Mouse (Mus musculus) 416B (cell line): ENCODE measurements around the gene Cd47.
A peak's percentile ranks its signal among the peaks of the same experiment; 100 is the strongest.

Experiments used
- DNase-seq: peaks from one replicate; pipeline ENCODE4 v3.0.0; 2011; ENCODE audit warnings: low read depth

Gene Cd47

DNA sequence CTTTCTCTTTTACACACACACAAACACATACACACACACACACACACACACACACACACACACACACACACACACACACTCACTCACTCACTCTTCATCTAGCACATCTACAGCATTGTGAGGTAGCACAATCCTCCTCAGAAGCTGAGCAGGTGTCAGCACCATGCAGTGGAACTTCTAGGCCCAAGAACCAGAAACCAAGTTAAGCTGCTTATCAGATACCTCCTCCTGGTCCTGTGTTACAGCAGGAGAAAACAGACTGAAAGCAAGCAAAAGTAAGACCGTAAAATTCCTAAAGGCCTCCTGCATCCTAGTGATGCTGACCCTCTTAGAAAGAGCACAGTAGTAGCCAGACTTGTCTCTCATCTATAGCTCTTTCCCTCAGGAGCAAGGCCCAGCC is 67.9 kb downstream of the Cd47 start:
- DNase-seq = no peak

DNA sequence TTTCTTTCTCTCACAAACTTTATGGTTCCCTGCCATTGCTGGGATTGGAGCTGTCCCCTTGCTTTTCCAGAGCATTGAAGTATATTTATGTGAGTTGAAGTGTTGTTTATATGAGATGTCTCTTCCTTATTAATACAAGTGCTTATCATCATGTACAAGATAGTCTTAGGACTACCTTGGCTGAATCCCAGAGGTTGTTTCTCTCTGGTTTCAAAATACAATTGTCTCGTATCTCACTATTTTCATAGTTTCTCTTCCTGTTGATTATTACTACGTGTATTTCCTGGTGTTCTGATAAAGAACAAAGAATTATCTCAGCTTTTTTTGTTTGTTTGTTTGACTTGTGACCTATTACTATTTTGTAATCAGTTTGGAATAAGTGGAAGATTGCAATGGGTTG is 73.6 kb downstream of the Cd47 start:
- DNase-seq = no peak

DNA sequence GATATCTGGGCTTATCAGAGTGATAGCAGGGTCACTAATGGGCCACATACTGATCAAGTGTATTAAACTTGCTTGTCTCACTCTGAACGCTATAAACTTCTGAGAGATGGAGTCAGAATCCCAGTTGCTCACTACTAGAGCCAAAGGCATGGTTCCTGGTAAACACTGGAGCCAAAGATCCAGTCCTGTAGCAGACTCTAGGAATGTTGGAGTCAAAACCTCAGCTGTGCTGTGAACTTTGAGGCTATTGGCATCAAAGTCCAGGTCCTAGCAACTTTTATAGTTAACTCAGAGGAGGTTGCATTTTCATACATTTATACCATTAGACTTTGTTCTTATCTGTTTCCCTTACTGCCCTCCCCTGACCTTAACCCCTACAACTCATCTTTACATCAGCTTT is 74.2 kb downstream of the Cd47 start:
- no peak for DNase-seq

DNA sequence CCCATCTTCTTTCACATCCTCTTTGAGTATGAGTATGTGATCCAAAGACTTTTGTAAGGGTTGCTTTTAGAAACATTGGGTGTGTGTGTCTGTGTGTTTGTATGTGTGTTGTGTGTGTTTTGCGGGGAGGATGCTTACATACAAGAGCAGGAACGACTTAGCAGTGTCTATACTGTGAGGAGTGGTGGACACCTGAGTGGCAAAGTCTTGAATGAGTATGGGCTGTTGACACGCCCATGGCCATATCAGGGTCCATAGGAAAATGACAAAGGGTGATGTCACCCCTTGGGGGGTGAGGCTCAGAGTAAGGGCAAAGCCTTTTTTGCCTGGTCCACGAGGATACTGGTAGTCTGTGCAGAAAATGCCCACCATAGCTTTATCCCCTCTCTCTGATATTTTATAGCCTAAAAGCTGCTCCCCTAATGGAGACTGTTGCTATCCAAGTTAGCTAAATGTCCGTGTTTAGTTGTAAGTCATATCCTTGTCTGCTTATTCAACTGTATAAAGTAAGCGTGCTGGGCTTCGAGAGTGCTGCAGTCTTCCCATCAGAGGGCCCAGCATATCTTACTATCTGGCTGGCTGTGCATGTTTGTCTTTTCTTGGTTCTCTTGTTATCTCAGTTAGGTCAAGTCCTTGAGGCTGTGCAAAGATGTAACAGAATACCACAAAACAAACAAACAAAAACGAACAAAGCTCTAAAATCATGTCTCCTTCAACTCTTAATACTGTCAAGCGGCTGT is 76.1 kb downstream of the Cd47 start:
- no peak for DNase-seq

DNA sequence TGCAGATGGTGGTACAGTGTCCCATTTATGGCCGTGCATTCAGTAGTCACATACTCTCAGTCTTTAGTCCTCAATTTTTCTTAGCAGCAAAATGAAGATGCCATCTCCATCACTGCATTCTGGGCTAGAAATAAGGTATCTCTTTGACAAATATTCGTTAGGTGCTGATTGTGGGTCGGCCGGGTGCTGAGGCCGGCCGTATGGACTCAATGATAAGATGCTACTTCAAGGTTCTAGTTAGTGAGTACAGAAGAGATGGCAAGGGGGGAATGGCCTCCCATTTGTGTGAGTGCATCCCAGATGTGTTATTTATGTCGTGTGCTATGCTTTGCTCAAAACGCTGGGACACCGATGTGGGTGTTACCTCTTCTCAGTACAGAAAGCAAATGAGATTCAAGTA is 76.9 kb downstream of the Cd47 start:
- no peak for DNase-seq

DNA sequence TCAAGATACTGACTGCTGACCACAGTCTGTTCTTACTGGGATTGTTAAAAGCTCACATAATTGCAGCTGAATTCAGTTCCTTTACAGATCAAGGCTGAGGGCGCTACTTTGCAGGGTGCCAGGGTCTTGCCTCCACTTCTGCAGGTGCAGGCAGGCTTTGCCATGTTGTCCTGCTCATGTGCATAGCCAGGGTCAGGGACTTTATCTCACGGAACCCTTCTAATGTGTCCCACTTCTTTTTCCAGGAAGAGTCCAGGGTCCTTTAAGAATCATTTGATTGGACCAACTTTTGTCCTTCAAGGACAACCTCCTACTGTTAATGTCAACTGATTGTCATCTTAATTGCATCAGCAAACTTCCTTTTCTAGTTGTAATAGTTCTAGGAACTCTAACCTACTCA is 77.7 kb downstream of the Cd47 start:
- DNase-seq = no peak

DNA sequence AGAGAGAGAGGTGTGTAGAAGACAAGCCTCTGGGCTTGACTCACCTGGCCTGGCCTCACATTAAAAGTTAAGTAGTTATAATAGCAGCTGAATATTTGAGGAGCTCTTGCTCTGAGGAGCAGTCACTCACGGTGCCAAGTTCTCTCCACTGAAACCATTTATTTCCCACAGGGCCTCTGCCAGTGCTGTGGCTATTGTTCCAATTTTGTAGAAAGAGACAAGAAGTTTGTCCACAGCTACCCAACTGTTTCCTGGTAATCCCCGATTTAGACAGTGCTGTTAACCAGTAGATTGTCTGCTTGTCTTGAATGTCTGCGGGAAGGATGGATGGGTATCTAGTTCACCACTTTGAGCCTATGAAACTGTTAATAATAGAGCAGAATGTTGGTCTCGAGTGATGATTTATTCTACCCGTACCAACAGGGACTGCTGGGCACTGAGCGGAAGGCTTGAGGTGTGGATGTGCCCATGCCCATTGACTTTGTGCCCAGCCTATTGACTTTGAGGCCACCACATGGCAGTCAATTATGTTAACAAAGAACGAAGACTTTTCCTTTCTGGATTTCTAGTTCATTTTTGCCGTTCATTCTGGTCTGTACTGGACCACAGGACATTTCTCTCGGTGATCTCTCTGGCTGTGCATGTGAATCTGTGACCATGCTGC is 86.2 kb downstream of the Cd47 start:
- DNase-seq = no peak

DNA sequence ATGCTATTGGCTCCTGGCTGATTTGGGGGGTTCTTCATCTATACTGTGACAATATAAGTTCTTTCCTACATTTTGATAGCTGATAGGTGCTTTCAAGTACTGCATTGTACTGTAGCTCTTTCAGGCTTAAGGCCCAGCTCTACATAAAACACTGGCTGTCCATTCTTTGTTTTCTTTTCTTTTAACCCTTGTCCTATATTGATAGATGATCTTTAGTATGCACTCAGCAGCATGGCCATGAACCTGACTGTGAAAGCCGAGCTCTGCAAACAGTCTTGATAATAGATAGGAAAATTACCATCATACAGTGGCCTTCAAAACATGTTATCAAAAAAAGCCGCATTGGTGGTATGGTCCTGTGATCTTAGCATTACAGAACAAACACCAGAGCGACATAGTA is 87.0 kb downstream of the Cd47 start:
- no peak for DNase-seq

DNA sequence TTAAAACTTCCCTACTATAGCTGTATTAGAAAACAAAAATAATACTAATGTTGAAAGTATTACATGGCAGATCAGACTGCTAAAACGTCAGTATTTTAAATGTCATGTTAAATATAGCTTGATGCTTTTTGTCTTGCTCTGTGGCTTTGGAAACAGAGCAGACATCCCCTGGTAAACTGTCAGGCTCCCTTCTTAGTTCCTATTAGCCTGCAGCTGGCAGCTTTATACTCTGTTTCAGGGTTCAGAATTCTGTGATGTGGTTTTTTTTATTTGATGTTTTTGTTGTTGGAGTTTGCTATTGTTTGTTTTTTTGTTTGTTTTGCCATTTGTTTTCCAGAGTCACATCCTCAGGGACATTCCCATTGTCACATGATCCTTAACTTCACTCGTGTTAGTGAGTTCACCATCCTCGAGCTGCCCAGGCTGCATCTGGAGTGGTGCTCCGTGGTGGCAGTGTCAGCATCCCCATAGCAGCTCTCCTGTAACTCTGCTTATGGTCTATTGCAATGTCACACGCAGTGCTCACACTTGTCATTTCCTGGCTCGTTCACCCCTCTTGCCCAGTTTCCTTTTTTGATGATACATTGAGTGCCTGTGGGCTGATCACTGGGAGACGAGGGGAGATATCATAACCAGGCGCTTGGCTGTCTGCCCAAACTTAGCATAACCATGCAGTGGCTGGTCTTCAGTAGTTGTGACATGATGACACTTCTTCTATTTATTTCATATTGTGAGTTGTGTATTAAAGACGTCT is 87.7 kb downstream of the Cd47 start:
- peak; percentile 97 for DNase-seq

DNA sequence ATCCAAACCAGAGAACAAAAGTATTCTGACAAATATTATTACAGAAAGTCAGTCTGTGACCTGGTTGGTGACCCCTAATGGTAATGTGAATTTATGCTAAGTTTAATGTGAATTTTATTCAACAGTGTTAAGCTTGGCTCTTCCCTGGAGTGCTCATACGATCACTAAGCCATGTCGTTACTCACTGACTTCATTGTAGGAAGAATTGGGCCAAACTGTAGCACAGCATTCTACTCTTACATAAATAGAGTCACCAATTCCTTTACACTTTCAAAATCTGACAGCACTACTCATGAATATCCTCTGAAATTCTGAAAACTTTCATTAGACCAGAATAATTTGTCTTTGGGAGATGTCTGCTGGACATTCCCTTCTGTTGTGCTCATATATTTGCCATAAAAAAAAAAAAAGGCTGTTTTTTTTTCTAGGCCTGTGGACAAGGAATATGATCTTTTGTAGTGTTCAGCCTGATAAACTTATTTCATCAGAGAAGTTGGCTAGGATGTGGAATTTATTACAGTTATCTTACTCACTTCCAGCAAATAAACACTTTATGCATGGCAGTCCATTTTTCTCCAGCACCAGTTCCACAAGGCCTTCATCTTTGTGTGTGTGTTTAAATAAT is 88.8 kb downstream of the Cd47 start:
- DNase-seq = no peak

DNA sequence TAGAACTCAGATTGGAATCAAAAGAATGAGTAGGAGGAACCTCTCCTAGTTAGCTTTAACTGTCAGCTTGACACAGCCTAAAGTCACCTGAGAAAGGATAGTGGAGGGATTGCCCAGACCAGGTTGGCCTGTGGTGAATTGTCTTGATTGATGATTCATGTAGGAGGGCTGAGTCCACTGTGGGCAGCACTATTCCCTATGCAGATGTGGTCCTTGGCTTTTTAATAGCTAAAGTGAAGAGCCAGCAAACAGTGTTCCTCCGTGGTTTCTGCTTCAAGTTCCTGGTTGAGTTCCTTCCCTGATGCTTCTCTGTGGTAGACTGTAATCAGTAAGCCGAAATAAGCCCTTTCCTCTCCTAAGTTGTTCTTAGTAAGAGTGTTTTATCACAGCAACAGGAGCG is 91.9 kb downstream of the Cd47 start:
- DNase-seq = peak; percentile 57

DNA sequence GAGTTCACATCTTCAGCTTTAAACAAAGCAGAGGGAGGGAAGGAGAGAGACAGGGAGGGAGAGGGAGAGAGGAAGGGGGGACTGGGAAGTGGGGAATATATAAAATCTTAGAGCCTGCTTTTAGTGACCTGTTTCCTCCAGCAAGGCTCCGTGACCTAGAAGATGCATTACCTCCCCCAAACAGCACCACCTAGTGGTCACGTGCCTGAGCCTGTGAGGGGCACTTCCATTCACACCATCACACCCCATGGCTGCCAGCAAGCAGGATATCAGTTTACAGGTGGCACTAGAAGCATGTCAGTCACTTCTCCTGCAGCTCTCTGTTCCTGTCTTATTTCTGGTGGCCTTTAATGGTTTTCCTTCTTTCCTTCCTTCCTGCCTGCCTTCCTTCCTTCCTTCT is 92.6 kb downstream of the Cd47 start:
- peak; percentile 61 for DNase-seq

DNA sequence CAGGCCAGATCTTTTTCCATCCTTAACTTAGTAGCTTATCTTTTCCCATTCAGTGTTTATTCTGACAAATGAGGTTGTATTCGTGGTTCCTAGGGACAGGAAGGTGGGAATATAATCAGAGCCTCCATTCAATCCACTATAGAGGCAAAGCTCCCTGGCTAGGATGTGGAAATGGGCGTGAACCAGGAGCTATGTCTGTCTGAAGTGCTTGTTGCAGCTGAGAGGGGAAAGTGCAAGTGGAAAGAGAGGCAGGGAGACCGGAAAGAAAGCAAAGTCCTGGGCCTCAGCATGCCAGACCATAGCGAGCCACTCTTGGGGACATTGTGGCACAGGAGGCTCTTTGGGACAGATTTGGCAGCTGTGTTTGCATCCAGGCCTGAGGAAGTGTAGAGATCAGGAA is 94.3 kb downstream of the Cd47 start:
- no peak for DNase-seq

DNA sequence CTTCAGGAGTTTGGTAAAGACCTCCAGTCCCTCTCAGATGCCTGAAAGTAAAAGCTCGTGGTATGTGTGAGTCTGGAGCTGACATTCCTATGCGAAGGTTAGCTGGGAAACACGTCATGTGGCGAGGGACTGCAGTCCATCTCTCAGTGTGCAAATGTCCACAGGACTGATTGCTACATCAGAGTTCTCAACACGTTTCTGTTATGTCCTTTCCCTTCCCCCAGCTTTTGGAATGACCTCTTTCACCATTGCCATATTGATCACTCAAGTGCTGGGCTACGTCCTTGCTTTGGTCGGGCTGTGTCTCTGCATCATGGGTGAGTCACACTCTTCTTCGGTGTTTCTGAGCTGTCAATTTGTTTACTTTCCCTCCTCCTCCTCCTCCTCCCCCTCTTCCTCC is 95.8 kb downstream of the Cd47 start:
- peak; percentile 70 for DNase-seq

DNA sequence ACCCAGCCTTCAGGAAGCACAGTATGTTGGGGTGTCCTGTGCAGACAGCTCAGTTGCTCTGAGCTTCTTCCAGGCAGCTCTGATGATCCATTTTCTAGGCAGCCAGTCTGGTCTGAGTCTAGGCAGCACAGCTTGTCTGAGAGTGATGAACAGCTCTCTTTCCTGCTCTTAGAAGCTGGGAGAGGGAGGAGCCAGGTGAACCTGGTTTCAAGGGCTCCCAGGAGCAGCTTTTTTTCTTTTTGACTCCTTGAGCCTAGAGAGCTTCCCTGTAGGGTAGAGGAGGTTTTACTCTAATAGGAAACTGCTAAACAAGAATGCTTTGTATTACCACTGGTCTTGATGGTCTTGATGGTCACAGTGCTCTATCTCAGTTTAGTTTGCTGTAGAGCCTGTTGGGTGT is 101.1 kb downstream of the Cd47 start:
- no peak for DNase-seq

DNA sequence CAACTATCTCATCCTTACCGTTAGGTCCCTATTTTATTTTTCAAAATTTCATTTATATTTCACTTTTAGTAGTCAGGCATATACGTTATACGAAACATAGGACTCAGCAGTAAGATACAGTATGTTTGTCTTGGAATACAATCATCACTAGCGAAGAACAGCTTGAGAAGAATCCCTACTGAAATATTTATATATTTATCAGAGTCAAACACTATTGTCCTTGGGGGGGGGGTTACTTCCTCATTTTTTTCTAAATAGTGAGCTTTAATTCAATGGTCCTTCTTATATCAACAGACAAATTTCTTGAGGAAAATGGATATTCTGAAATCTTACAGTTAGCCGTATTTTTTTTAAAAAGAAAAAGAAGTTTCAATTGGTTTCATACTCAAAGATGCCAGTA is 101.8 kb downstream of the Cd47 start:
- no peak for DNase-seq

DNA sequence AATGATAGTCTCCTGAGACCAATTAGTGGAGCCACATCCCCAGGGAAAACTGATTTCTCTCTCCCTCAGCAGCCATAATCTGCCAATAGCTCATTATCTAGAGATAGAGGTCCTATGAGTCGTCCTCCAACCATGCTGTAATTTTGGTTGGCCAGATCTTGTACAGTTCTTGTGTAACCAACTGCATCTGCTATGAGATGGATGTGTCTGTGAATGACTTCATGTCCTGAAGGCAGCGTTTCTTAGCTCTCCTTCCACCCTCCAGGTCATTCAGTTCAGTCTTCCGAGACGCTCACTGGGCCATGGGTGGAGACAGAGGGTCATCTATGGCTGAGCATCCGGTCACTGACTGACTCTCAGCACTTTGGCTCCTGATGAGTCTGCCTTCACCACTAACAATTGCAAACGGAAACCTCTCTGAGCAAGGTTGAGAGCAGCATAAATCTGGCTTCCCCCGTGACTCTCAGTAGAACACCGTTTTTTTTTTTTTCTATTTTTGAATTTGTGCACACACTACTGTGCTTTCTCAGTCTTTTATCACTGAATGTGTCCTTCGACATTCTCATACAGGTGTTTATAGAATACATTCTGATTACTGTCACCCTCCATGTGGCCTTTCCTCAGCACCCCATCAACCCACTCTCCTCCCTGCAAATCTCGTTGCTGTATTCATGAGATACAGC is 104.1 kb downstream of the Cd47 start:
- peak; percentile 47 for DNase-seq

DNA sequence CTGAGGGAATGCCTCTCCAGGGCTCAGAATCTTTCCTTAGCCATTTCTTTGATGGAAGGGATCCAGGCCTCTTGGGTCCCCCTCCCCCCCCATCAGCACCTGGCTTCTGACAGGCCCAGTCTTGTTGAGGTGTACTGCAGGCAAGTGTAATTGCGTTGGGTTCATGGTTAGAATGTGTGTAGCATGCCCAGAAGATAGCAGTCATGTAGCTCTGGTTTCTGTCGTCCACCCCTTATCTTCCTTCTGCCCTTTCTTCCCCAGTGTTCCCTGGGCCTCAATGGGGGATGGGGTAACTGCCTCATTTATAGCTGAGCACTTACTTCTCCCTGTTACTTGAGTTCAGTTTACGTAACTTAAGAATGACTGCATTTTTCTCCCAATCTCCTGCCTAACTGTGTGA is 104.7 kb downstream of the Cd47 start:
- DNase-seq = no peak

DNA sequence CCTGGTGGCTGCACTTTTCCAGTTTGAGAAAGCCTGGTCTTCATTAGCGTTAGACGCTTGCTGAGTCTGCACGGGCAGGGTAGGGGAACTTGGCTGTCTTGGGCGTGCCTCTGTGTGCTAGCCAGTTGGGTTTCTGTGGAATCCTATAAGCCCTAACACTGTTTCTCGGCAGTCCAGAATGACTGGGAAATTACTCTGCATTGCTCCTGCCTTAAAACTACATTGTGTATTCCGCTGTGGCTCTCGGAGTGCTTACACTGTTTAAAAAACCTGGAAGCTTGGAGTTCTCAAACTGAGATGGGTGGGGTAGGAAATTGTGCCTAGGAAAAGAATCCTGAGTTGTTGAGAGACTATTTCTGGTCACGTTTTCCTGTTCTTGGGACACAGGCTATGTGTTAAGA is 105.3 kb downstream of the Cd47 start:
- DNase-seq = no peak

DNA sequence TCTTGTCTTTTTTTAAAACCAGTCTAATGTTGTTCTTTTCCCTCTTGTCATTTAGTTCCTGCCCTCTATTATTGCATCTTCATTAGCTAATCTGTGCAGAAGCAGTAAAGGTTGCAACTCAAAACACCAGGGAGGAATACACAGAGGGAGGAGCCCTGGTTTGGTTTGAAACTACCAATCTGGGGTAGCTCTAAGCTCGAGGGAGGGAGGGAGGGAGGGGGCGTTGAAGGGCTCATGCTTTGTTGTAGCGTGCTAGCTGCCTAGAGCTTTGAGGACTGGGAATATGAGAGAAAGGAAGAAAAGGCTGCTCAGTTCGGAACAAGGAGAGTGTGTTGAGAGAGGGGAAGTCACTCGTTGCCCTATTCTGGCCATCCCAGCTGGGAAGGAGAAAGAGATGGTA is 105.7 kb downstream of the Cd47 start:
- DNase-seq = no peak

DNA sequence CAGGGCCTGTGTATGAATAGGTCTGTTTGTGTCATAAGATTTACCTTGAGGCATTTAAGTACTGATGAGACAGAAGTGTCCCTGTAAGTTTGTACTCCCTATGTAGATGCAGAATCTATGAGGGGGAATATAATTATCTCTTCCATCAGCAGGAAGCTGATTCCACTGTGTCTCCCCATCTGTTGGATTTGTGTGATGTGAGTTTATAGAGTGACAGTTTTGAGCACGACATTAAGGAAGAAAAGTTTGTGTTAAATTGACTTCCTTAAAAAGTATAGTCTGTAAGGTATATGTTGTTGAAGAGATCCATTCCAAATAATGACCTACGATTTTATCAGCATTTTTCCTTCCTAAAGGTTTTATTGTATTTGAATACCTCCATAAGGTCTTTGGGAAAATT is 106.6 kb downstream of the Cd47 start:
- no peak for DNase-seq

DNA sequence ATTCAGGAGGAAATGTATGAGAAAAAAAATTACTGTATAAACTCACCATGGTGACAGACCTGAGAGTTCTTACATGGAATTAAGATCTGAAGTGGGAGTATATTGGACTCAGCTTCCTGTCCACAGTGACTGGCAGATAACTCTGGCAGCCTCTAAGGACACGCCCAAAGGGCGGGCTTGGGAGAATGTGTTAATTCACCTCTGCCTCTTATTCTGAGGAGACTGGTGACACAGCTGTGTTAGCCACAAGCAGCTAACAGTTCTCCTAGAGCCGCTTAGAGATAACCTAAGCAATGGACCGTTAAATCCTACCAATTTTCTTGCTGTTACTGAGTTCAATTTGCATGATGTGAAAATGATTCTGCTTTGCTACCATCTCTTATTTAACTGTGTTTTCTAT is 107.0 kb downstream of the Cd47 start:
- DNase-seq = peak; percentile 96
